Mouse (Mus musculus): ENCODE measurements around the gene Dock7.

GRCm38 (mm10) chr4:99141171-99141570 lies 20.5 kb upstream of the Dock7 start:
- TF ChIP-seq CTCF (IDR thresholded peaks at IDR 0.05; ENCODE audit: low read depth, low read length): no peak
- no peak for TF ChIP-seq POLR2A (IDR thresholded peaks at IDR 0.05; ENCODE audit: extremely low read depth, insufficient read depth, low read length)
